Mouse (Mus musculus) myocyte (in vitro differentiated cells): ENCODE results near the gene Romo1. TPM values are rescaled to one million over a fixed set of nuclear protein-coding genes. Genes with fewer than 3 reads are reported as not detected.

Experiments used
- H3K27me3 ChIP-seq: one replicate; pipeline ENCODE4 v1.6.1; 2011; ENCODE audit not compliant: control insufficient read depth, insufficient read depth, insufficient read length
- H3K36me3 ChIP-seq: one replicate; pipeline ENCODE4 v1.6.1; 2011; ENCODE audit not compliant: control insufficient read depth, insufficient read depth
- H3K4me2 ChIP-seq: one replicate; pipeline ENCODE4 v1.6.1; 2011; ENCODE audit warnings: low read depth, control low read depth
- H3K4me3 ChIP-seq: one replicate; pipeline ENCODE4 v1.5.1; 2011; ENCODE audit warnings: mild to moderate bottlenecking, control low read depth, moderate library complexity
- H3K79me2 ChIP-seq: one replicate; pipeline ENCODE4 v1.6.1; 2011; ENCODE audit not compliant: control insufficient read depth, insufficient read depth
- H3ac ChIP-seq: one replicate; pipeline ENCODE4 v1.6.1; 2011; ENCODE audit not compliant: control insufficient read depth, insufficient read length
- CEBPB ChIP-seq: IDR thresholded peaks from 2 replicates; pipeline ENCODE4 v1.6.1; 2011; ENCODE audit warnings: mild to moderate bottlenecking, moderate library complexity; ENCODE audit not compliant: poor library complexity, insufficient read depth, severe bottlenecking
- E2F4 ChIP-seq: IDR thresholded peaks from one replicate; pipeline ENCODE4 v1.6.1; 2011; ENCODE audit warnings: mild to moderate bottlenecking, control low read depth, moderate library complexity; ENCODE audit not compliant: insufficient read depth
- MAX ChIP-seq: IDR thresholded peaks from one replicate; pipeline ENCODE4 v1.6.1; 2011; ENCODE audit warnings: low read depth, mild to moderate bottlenecking, control low read depth
- MYOD1 ChIP-seq, 3 experiments: IDR thresholded peaks; one replicate each; pipeline ENCODE4 v1.6.1; 2011; ENCODE audit warnings: control low read depth in 2 of 3, low read depth in 2 of 3, mild to moderate bottlenecking in 2 of 3, moderate library complexity in 1 of 3; ENCODE audit not compliant: insufficient read length in 2 of 3, control insufficient read depth in 1 of 3
- MYOG ChIP-seq, 3 experiments: IDR thresholded peaks; one replicate each; pipeline ENCODE4 v1.6.1; 2011; ENCODE audit warnings: control low read depth in 2 of 3, low read depth in 2 of 3, mild to moderate bottlenecking in 2 of 3; ENCODE audit not compliant: insufficient read length in 2 of 3, control insufficient read depth in 1 of 3, insufficient read depth in 1 of 3
- POLR2A ChIP-seq: IDR thresholded peaks from one replicate; pipeline ENCODE4 v1.6.1; 2011; ENCODE audit warnings: low read depth, mild to moderate bottlenecking, control low read depth, moderate library complexity; ENCODE audit not compliant: insufficient read length
- POLR2AphosphoS2 ChIP-seq: IDR thresholded peaks from one replicate; pipeline ENCODE4 v1.6.1; 2011; ENCODE audit warnings: low read depth, control low read depth; ENCODE audit not compliant: insufficient read length
- REST ChIP-seq: IDR thresholded peaks from one replicate; pipeline ENCODE4 v1.6.1; 2011; ENCODE audit warnings: mild to moderate bottlenecking, control low read depth, moderate library complexity; ENCODE audit not compliant: insufficient read depth, insufficient read length
- SRF ChIP-seq: IDR thresholded peaks from one replicate; pipeline ENCODE4 v1.6.1; 2011; ENCODE audit warnings: low read depth; ENCODE audit not compliant: control insufficient read depth, insufficient read length
- TCF12 ChIP-seq: IDR thresholded peaks from one replicate; pipeline ENCODE4 v1.6.1; 2011; ENCODE audit warnings: mild to moderate bottlenecking, control low read depth; ENCODE audit not compliant: poor library complexity, insufficient read depth, severe bottlenecking
- TCF3 ChIP-seq: IDR thresholded peaks from one replicate; pipeline ENCODE4 v1.6.1; 2011; ENCODE audit warnings: low read depth, control low read depth; ENCODE audit not compliant: insufficient read length
- USF1 ChIP-seq: IDR thresholded peaks from one replicate; pipeline ENCODE4 v1.6.1; 2011; ENCODE audit warnings: low read depth, mild to moderate bottlenecking, control low read depth, moderate library complexity
- polyA plus RNA-seq: library from polyadenylated mRNA; unstranded; fragments of >200 nt; fragmentation: generic; extraction: Trizol; gene quantifications from one replicate; pipeline ENCODE4 v1.2.1, GENCODE M21; 2012; ENCODE audit warnings: missing spikeins

Gene Romo1
- polyA plus RNA-seq, 1 experiment: 417 TPM

GRCm38 (mm10) chr2:156123731-156124130, 20.1 kb upstream of the Romo1 start:
- Histone ChIP-seq H3K36me3 (peaks cover 15% of the 10 kb centered on the region), H3K4me3 (no peak overlapping the region), H3K79me2 (no peaks in the 10 kb centered on the region), H3ac (no peak overlapping the region), H3K27me3 (no peaks in the 10 kb centered on the region), H3K4me2 (no peak overlapping the region)
- TF ChIP-seq POLR2AphosphoS2: no peak
- no peak for TF ChIP-seq MYOD1 (IDR thresholded peaks at IDR 0.05; ENCODE audit: control insufficient read depth in 1 of 3, insufficient read length in 2 of 3, low read depth in 2 of 3)
- no peak for TF ChIP-seq TCF12
- no peak for TF ChIP-seq CEBPB
- TF ChIP-seq MAX: no peak
- TF ChIP-seq USF1: no peak
- TF ChIP-seq TCF3: no peak
- TF ChIP-seq REST: no peak
- TF ChIP-seq MYOG (IDR thresholded peaks at IDR 0.05; ENCODE audit: control insufficient read depth in 1 of 3, insufficient read depth in 1 of 3, insufficient read length in 2 of 3, low read depth in 2 of 3): no peak
- no peak for TF ChIP-seq E2F4
- no peak for TF ChIP-seq SRF
- TF ChIP-seq POLR2A: no peak

- Histone ChIP-seq H3K36me3 (peaks cover 25% of the 10 kb centered on the region), H3K27me3 (no peaks in the 10 kb centered on the region), H3K79me2 (no peaks in the 10 kb centered on the region), H3K4me2 (no peak within 1 kb of the TSS), H3ac (no peak within 1 kb of the TSS), H3K4me3 (no peak within 1 kb of the TSS)
- TF ChIP-seq REST: no peak
- TF ChIP-seq TCF12: no peak
- no peak for TF ChIP-seq MAX
- no peak for TF ChIP-seq CEBPB
- TF ChIP-seq MYOD1 (IDR thresholded peaks at IDR 0.05; ENCODE audit: control insufficient read depth in 1 of 3, insufficient read length in 2 of 3, low read depth in 2 of 3): no peak
- no peak for TF ChIP-seq POLR2AphosphoS2
- no peak for TF ChIP-seq SRF
- no peak for TF ChIP-seq USF1
- TF ChIP-seq TCF3: no peak
- TF ChIP-seq E2F4: no peak
- TF ChIP-seq POLR2A: no peak
- TF ChIP-seq MYOG (IDR thresholded peaks at IDR 0.05; ENCODE audit: control insufficient read depth in 1 of 3, insufficient read depth in 1 of 3, insufficient read length in 2 of 3, low read depth in 2 of 3): no peak
Observed at GRCm38 (mm10) chr2:156126992-156127391, 16.8 kb upstream of the Romo1 start, which contains the start of gene Gm28036. Gene Gm28036, minus strand, starts transcription at chr2:156127092.

GRCm38 (mm10) chr2:156134161-156134560, 9.7 kb upstream of the Romo1 start:
- Histone ChIP-seq H3K4me3 (no peak overlapping the region), H3K27me3 (no peaks in the 10 kb centered on the region), H3K79me2 (no peaks in the 10 kb centered on the region), H3ac (no peak overlapping the region), H3K36me3 (peaks cover 15% of the 10 kb centered on the region), H3K4me2 (no peak overlapping the region)
- TF ChIP-seq TCF12: no peak
- TF ChIP-seq USF1: no peak
- no peak for TF ChIP-seq POLR2AphosphoS2

- TF ChIP-seq TCF12 (no peak), REST (no peak), E2F4 (no peak), TCF3 (no peak), POLR2AphosphoS2 (no peak), USF1 (no peak), CEBPB (no peak), MAX (no peak)
- no peak overlapping the region for H3K4me2 ChIP-seq
- H3K4me3 ChIP-seq: no peak overlapping the region
- no peak overlapping the region for H3ac ChIP-seq
- no peaks in the 10 kb centered on the region for H3K79me2 ChIP-seq
- H3K27me3 ChIP-seq: no peaks in the 10 kb centered on the region
- peaks cover 22% of the 10 kb centered on the region for H3K36me3 ChIP-seq
Observed at GRCm38 (mm10) chr2:156135695-156136094, 8.1 kb upstream of the Romo1 start.

GRCm38 (mm10) chr2:156142820-156143219, 1.0 kb upstream of the Romo1 start:
- TF ChIP-seq REST: no peak
- TF ChIP-seq SRF: no peak
- no peak for TF ChIP-seq CEBPB
- no peak for TF ChIP-seq TCF12
- TF ChIP-seq MYOD1 (IDR thresholded peaks at IDR 0.05; ENCODE audit: control insufficient read depth in 1 of 3, insufficient read length in 2 of 3, low read depth in 2 of 3): no peak
- TF ChIP-seq USF1: no peak
- no peak for TF ChIP-seq E2F4
- TF ChIP-seq MYOG (IDR thresholded peaks at IDR 0.05; ENCODE audit: control insufficient read depth in 1 of 3, insufficient read depth in 1 of 3, insufficient read length in 2 of 3, low read depth in 2 of 3): no peak
- no peak for TF ChIP-seq TCF3
- TF ChIP-seq POLR2AphosphoS2: no peak
- TF ChIP-seq MAX: no peak
- TF ChIP-seq POLR2A: no peak

More at GRCm38 (mm10) chr2:156142820-156143219, 1.0 kb upstream of the Romo1 start:
- H3K79me2 ChIP-seq: peaks cover 16% of the 10 kb centered on the region
- peak overlapping the region; percentile 74 for H3K4me2 ChIP-seq
- H3K27me3 ChIP-seq: no peaks in the 10 kb centered on the region
- H3K4me3 ChIP-seq: peak overlapping the region; percentile 76
- peaks cover 31% of the 10 kb centered on the region for H3K36me3 ChIP-seq
- H3ac ChIP-seq: no peak overlapping the region
